Mouse (Mus musculus): ENCODE data around the gene Tspan31.

The Tspan31 gene

DNA sequence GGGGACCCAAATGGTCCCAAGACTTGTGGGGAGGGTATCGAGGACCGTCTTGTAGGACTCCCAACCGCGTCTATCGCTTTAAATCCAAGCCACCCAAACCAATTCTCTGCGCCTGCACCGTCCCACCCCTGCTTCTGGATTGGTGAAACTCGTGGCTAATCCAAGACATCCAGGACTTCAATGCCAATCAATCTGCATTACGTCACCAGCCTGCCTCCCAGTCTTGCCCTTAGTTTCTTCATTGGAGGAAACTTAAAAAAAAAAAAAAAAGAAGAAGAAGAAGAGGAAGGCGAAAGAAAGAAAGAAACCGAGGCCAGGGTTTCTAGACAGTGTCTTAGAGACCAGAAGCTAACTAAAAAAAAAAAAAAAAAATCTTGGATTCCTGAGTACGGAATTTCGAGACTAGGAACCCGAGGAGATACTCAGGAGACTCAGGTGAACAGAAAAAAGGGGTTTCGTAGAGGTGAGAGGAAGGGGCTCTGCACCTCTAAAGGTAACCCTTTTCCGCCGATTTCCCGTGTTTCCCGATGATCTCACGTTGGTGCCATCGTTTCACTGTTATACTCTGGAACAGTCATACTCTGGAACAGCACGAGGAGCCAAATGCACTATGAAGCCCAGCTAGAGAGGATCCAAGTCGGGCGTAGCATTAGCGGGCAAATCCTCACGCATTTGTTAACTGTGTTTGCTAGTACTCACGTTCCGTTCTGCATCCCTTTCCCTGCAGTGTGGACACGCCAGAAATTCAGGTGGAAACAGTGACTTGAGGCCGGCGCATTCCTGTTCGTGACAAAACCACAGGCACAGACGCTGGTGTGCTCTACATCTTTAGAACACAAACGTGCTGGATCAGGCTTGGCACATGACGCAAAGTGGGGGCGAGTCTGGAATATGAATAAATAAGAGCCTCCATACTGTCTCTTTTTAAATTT, at the start of gene Tspan31:
Tspan31 (minus strand) TSS at position 75 of the 932 bp plus-strand sequence.
- no peak; the same call in 1 of the 2 replicates for TF ChIP-seq GATA4 (IDR thresholded peaks at IDR 0.05; ENCODE audit: insufficient replicate concordance, low read length)

DNA sequence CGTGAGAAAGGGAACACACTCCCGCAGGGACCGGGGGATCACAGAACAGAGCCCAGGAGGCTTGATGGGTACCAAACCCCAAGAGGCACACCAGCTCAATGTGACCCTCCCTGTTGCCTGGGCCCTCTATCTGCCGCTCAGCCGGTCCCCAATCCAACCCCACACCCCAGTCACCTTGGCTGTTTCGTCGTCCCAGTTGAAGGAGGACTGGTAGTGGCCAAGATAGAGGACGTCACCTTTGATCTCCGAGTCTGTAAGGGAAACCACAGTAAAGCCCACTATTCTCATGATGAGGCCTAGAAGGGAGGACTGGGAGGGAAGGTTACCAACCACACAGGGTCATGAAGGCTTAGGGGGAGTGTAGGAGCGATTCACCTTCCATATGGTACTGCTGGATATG, 49.2 kb upstream of the Tspan31 start:
- no peak for TF ChIP-seq GATA4 (IDR thresholded peaks at IDR 0.05; ENCODE audit: insufficient replicate concordance, low read length)

DNA sequence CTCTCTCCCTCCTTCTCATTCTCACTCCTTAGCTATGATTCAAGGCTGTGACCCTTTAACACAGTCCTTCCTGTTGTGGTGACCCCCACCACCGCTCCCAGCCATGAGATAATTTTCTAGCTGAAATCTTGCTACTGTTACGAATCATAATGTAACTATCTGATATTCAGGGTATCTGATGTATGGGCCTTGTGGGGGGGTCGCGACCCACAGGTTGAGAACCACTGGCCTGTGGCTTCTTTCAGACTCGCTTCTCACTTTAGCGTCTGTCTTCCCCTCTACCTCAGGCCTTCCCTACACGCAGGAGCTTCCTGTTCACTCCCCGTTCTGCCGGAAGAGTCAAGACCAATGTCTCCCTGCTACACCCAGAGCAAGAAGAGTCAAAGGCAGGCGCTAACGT, 48.4 kb upstream of the Tspan31 start:
- TF ChIP-seq GATA4 (IDR thresholded peaks at IDR 0.05; ENCODE audit: insufficient replicate concordance, low read length), result no peak

DNA sequence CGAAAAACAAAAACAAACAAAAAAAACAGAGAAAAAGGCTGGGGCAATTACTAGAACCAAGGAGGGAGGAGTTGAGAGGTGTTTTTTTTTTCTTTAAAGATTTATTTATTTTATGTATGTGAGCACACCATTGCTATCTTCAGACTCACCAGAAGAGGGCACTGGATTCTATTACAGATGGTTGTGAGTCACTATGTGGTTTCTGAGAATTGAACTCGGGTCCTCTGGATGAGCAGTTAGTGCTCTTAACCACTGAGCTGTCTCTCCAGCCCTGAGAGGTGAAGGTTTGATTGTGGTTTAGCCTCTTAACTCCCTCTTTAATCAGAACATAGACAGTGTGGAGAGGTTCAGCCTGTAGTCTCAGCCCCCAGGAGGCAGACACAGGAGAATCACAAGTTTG, 45.0 kb upstream of the Tspan31 start:
- no peak for TF ChIP-seq GATA4 (IDR thresholded peaks at IDR 0.05; ENCODE audit: insufficient replicate concordance, low read length)

DNA sequence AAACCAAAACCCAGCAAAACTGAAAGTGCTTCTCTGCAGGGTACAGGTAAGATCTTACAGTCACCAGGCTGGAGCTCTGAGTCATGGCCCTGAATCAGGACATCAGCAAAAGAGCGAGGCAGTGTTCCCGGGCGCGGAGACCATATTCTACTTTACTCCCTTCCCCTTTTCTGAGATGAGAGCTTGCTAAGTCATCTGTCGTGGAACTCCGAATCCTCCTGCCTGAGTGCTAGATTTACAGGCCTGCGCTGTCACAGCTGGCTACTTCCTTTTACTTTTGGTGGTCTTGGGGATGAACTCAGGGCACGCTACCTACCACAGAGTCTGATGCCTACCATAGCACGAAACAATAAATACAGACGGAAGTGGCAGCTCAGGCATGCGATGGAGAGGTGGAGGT, 44.3 kb upstream of the Tspan31 start:
- TF ChIP-seq GATA4 (IDR thresholded peaks at IDR 0.05; ENCODE audit: insufficient replicate concordance, low read length), result no peak

DNA sequence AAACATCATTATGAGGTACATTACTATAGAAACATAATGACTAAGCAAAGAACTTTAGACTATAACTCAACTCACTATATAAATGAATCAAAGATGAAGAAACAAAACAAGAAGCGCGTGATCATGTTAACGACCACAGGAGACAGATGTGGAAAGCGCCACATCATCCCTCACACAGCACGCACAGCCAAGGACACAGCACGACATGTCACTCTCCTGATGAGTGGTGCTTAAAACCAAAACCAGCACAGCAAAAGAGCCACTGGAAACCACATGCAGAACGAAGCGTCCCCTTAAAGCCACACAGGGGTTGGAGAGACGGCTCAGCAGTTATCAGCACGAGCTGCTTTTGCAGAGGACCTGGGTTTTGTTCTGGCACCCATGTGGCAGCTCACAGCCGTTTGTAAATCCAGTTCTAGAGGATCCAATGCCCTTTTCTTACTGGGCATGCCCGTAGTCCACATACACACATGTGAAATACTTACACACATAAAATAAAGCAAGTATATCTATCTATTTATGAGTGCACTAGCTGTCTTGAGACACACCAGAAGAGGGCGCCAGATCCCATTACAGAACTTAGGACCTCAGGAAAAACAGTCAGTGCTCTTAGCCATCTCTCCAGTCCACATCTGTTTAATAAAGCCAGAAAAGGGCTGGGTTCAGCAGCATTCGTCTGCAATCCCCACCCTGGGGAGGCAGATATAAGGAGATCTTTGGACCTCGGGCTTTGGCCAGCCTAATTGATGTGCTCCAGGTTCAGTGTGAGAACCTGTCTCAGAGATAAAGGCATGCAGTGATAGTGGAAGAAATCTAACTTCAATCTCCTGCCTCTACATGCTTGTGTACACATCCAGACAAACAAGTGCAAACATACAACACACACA, 41.2 kb upstream of the Tspan31 start:
- no peak for TF ChIP-seq GATA4 (IDR thresholded peaks at IDR 0.05; ENCODE audit: insufficient replicate concordance, low read length)

DNA sequence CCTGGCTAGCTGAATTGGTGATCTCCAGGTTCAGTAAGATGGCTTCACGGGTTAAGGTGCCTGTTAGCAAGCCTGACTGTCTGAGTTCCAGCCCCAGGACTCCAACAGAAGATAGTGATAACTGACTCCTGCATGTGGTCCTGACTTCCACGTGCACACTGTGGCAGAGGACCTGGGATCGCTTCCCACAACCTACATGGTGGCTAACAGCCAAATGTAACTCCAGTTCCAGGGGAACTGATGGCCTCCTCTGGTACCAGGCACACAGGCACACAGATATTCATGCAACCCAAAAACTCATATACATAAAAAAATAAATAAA, 38.2 kb upstream of the Tspan31 start:
- TF ChIP-seq GATA4 (IDR thresholded peaks at IDR 0.05; ENCODE audit: insufficient replicate concordance, low read length), result no peak

DNA sequence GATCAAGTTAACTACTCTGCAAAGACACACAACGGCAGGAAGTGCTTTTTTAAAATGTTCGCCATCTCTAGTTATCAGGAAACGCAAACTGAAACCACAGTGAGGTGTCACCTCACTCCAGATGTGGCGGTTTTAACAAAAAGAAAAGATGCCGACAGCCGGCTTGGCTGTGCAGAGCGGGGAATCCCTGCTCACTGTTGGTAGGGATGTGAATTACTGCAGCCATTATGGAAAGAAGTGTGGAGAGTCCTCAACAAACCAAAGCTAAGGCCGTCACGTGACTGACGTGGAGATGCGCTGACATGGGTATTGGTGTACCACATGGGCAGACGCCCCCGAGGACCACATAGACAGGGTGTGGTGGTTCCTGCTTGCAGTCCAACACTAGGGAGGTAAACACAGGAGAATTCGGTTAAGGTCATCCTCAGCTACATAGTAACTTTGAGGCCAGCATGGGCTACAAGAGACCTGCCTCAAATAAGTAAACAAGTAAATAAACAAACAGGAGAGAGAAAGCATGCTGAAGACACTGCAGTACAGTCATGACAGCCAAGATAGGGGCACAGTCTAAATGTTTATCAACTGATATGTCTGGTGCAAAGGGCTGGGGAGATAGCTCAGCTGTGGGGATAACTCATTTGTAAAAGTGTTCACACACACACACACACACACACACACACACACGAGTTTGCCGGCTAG, 37.6 kb upstream of the Tspan31 start:
- no peak for TF ChIP-seq GATA4 (IDR thresholded peaks at IDR 0.05; ENCODE audit: insufficient replicate concordance, low read length)

DNA sequence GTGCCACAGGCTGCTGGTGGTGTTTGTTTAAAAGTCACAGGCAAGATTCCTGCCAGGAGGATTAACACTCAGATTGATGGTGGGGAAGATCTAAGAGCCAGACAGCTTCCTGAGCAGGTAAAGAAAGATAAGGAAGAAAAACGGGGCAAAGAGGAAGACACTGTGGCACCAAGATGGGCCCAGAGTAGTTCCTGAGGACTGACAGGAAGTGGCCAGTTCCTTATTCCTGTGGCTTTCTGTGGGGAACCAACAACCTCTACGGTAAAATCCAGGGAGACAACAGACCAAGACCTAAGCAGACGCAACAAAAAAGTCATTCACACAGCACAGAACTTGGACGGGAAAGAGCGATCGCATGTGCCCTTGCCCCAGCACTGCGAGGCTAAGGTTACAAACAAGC, 33.6 kb upstream of the Tspan31 start:
- no peak for TF ChIP-seq GATA4 (IDR thresholded peaks at IDR 0.05; ENCODE audit: insufficient replicate concordance, low read length)

DNA sequence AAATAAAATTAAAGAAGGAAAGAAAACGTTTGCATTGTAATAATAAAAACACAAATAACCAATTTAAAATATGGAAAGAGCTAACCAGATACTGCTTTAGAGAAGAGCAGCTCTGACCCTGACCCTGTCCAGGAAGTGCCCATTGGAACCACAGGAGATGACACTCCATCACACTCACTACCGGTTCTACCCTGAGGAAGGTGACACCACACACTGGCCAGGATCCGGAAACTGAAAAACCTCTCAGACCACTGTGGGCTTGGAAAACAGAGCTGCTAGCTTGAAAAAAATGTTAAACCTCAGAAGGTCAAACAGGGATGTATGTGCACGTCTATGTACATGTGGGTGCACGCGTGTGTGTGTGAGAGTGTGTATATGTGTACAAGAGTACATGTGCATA, 31.1 kb upstream of the Tspan31 start:
- no peak for TF ChIP-seq GATA4 (IDR thresholded peaks at IDR 0.05; ENCODE audit: insufficient replicate concordance, low read length)

DNA sequence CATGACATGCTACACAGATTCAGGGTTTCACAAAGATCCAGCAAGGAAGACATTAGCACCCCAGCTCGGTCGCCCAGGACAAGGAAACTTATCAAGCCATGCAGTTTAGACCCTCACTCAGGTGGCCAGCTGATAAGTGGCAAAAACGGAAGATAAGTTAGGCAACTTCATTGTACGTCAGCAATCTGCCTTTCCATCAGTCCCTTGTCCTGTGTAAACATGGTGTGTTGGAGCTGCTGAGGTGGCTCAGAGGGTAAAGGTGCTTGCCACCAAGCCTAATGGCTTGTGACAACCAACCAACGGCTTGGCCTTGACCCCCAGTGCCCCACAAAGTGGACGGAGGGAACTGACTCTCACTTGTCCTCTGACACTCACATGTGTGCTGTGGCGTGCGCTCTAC, 30.4 kb upstream of the Tspan31 start:
- no peak for TF ChIP-seq GATA4 (IDR thresholded peaks at IDR 0.05; ENCODE audit: insufficient replicate concordance, low read length)

DNA sequence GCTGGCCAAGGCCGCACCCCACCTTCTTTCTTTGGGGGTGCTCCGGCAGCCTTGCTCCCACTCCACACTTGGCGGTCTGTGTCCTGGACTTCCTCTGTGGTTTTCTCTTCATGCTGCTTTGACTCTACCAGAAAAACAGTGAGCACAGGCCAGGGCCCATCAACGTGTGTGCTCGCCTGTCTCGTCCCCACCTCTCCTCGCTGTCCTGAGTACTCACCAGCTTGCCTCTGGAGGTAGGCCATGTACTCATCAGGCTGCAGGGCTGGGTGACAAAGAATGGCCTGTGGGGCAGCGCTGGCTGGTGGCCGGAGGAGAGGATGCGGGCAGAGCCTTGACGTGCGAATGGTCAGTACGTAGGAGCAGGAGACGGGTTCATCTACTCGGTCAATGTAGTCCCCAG, 29.8 kb upstream of the Tspan31 start:
- no peak for TF ChIP-seq GATA4 (IDR thresholded peaks at IDR 0.05; ENCODE audit: insufficient replicate concordance, low read length)

DNA sequence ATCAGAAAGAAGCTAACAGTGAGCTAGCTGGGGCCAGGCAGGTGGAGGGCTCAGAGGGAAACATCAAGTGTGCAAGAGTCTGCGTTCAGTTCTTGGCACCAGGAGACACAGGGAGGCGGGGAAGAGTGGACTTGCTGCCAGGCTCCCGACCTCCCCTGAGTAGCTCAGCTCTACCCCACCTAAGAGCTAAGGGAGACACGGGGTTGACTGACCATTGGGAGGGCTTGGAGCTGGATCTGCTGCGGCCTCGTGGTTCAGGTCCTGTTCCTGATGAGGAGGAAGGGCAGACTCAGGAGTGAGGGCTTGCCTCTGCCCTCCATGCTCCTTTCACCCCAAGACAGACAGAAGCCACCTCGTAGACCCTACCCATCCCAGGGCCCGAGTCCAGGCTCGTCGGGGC, 29.1 kb upstream of the Tspan31 start:
- TF ChIP-seq GATA4 (IDR thresholded peaks at IDR 0.05; ENCODE audit: insufficient replicate concordance, low read length), result no peak

DNA sequence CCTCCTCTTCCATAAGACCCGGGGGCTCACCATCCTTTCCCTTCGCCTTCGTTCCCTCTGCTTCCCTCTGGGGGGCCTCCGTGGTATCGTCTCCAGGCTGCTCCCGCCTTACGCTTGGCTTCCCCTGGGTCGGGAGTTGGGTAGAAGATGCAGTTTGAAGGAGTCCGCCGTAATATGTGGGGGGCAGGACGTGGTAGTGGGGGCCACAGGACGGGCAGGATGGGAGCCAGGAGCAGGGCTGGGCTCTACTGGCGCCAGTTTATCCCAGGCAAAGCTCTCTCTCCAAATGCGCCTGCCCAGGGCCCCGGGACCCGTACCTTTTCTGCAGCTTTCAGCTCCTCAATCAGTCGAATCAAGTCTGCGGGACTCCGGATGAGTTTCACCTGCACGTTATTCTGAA, 28.4 kb upstream of the Tspan31 start:
- TF ChIP-seq GATA4 (IDR thresholded peaks at IDR 0.05; ENCODE audit: insufficient replicate concordance, low read length), result no peak

DNA sequence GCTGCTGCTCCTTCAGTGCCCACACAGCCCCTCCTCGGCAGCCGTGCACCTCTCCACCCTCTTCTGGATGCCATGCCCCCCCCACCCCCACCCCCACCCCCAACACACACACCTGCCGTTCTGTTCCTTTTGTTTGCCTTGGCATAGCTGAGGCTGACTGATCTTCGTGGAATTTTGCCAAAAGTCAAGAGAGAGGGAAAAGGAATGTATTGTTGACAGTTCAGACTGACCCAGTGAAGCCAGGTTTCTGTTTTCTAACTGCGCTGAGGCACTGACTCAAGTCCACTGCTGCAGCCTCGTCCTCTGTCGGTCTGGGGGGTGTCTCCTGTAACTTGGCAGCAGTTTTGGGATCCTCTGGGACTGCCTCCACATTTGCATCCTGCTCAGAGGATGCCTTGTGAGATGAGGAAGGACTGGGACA, 24.3 kb upstream of the Tspan31 start:
- no peak for TF ChIP-seq GATA4 (IDR thresholded peaks at IDR 0.05; ENCODE audit: insufficient replicate concordance, low read length)

Data from liver, adult (tissue).